Mouse (Mus musculus): ENCODE measurements at regions not wholly inside any gene's neighbourhood (a gene's known extent, or its start where the extent isn't known, plus 50 kb on each side); places are given as distances from the start of the nearest gene placed in this dataset.

DNA sequence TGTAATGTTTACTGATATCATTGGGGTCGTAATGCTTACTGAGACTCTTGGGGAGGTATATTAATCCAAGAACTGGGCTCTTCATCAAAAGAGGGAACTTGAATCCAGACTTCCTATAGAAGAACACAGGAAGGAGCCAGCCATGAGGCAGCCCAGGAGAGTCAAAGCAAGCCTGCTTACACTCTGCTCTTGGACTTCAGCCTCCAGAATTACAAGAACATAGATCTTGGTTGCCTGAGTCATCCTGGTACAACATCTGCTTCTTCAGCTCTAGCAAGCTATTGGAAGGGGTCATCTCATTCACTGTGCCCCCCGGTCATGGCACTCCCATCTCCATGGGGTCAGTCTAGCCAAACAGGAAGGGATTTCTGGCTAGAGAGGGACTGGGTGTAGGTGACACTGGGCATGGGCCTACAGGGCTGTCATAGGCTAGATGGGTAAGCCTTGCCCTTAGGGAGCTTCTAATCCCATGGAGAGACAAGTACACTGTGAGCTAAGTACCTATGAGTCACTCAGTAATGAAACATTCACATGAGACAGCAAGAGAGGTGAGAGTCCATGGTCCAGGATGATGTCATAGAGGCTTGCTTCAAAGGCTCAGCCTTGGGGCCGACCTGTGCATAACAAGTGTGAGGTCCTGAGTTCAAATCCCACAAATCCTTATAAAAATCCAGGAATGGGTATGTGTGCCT, 217.1 kb downstream of the 4933412E24Rik start:
- no peak for DNase-seq (ENCODE audit: low spot score in 2 of 2)
- intact Hi-C loops (cut with DNase I): no loop called here

DNA sequence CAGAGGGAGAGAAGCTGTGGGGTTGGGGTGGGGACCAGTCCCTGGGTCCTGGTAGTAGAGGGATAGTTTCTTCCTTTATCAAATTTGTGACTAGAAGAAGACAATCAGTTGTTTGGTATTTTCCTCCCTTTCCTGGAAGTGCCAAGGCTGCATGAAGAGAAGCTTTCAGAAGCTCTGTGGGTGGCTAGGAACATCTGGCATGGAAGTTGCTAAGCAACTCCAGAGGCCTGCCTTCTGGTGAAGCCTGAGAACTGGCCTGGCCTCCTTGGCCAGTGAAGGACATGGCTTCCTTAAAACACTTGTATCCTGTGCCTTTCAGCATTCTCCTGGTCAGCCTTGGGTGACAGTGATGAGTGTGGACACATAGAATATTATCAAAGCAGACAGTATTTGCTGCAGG, 217.9 kb downstream of the 4933412E24Rik start:
- DNase-seq (ENCODE audit: low spot score in 2 of 2): peak in 1 of 2 experiments; percentile 47
- intact Hi-C loops (cut with DNase I): no loop called here

DNA sequence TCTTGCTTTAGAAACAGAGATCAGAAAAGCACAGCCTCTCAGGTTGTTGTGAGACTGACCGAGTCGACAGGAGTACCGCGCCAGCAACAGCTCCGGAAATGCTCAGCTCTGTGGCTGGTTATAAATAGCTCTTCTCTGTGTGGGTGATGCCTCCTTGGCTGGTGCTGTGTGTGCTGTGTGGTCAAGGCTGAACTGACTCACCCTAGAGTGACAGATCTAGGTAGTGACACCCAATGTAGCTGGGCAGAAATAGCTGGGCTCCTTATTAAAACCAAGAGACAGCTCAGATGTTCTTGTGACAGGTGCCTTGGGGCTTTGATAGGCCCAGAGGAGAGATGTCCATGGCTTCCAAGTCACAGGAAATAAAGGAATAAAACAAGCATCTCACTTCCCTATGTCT, 220.7 kb downstream of the 4933412E24Rik start:
- intact Hi-C loops (cut with DNase I): no loop called here
- DNase-seq (ENCODE audit: low spot score in 2 of 2): peak; percentile 32 to 58

DNA sequence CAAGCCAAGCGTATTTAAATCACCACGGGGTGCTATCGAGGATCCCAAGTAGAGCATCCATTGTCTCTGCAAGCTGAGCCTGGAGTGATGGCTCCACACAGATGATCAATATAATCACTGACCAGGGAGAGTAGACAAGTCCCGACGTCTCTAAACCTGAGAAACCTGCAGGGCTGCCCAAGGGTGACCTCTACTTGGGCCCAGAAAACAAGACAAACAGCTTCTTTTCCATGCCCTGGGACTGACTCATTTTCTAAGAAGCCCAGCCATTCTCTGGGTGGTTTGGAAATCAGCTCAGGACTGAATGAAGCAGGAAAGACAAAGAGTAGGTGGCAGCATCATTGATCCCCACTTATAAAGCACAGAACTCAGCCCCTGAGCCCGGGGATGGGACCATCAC, 221.5 kb downstream of the 4933412E24Rik start:
- intact Hi-C loops (cut with DNase I): no loop called here
- DNase-seq (ENCODE audit: low spot score in 2 of 2): no peak

DNA sequence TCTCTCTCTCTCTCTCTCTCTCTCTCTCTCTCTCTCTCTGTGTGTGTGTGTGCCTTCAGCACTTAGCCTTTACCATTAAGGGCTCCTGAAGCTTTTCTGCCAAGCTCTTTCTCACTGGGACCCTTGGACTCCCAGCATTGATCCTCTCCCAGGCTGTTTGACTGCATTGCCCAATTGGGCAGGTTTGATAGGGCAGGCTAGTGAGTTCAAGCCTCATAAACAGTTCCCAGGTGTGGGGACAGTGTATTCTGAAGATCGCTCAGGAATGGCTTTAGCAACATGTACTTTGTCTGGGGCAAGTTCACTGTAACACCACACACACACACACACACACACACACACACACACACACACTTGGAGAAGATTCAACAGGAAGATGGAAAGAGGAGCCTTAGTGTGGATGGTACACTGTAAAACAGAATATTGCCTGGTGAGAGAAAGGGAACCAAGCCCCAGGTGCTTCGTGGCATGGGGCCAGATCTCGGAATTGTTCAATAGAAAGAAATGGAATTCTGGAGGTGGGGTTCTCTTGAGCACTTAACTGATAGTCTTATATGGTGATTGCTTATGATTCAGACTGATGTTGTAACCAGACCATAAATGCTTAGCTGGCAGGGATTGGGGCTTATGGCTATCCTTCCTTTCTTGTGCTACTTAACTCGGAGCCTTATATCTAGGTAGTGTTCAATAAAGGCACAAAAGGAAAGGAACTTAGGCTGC, 229.5 kb downstream of the 4933412E24Rik start:
- intact Hi-C loops (cut with DNase I): no loop called here
- no peak for DNase-seq (ENCODE audit: low spot score in 2 of 2)

DNA sequence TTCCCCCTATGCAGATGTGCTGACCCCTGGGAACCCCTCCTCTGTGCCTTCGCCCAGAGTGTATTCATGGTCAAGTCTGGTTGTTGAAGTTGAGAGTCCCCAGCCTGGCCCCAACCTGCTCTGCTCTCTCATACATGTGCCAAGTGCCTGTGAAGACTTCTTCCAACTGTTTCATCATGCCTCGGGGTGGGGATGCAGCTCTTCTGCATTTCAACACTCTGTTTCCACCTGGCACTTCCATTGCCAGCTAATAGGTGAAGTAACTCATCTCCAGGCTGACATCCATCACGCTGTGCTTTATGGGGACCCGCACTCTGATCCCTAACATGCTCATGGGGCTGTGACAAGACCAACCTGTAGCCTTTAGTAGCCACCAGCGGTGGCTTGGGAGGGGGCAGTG, 230.4 kb downstream of the 4933412E24Rik start:
- DNase-seq (ENCODE audit: low spot score in 2 of 2): no peak
- intact Hi-C loops (cut with DNase I): no loop called here

DNA sequence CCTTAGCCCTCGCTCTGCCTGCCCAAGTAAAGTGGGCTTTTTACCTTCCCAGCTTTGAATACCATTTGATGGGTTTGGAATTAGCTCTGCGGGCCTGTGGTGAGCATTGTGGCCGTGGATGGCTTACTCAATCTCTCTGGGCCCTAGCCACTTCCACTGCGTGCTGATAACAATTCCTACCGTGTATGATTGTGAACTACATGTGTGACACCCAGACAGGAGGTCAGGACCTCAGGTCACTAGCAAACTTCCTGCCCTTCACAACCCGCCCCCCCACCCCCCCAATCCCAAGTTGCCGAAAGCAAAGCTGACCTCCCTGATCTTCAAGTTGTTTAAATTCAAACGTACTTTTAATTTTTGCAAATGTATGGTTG, 231.9 kb downstream of the 4933412E24Rik start:
- no peak for DNase-seq (ENCODE audit: low spot score in 2 of 2)
- intact Hi-C loops (cut with DNase I): no loop called here

DNA sequence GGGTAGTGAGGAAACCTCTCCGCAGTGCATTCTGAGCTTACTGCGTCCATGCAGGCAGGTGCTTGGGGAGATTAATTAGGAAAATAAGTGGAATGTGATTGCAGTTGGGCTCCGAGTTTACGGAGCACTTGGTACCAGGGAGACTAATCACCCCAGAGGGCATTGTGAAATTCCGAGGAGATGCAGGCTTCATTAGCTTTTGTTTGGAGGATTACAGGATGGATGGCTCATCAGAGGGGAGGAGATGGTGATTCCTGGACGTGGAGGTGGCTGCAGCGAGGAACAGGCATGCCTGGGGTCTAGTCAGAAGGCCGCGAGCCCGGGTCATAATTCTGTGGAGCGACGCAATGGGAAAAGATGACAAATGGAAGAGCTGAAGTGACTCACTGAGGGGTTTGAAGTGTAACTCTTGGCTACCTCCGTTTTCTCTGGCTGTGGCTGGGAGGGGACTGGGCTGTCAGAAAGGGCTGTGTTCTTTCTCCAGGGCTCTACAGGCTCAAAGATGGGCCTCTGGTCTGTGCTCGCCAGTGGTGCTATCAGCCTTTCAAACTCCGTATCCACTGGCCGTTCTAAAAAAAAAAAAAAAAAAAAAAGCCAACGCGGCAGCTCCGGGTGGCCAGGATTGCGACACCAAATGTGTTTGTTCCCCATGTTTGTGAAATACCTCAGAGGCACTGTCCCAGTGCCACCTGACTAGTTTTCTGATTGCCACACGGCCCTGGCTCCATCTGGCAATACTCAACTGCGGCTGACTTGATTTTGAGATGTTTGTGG, 232.4 kb downstream of the 4933412E24Rik start:
- intact Hi-C loops (cut with DNase I): no loop called here
- DNase-seq (ENCODE audit: low spot score in 2 of 2): peak in 1 of 2 experiments; percentile 18

DNA sequence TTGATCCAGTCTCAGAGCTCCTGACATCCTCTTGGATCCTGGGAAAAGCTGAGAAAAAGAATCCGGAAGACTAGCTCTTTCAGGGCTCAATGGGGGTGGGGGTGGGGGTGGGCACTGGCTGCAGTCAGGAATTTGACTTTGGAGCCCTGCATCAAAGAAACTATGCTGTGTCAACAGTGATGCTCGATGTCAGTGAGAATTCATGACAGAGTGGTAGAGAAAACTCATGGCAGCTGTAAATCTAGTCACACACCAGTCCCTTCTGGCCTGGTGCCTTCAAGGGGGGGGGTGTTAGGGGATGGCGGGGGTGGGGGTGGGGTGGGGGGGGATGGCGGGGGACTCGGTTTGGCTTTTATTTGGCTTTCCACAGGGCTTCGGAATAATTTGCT, 233.0 kb downstream of the 4933412E24Rik start:
- no peak for DNase-seq (ENCODE audit: low spot score in 2 of 2)
- intact Hi-C loops (cut with DNase I): no loop called here

DNA sequence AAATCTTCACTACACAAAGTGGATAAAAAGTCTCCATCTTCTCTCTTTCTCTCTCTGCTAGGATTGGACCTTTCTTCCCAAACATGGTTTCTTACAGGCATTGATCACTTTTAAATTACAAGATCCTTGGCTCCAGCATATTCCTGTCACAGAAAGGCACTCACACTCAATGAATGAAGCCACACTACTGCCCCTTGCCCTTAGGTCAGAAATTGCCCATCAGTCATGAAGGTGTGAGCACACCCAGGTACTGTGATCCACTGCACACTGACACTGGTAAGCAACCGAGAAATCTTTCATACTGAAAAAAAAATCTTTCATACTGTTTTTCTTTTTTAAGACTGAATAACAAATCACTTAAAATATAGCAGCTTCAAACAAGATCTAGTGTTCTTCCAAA, 235.9 kb downstream of the 4933412E24Rik start:
- intact Hi-C loops (cut with DNase I): no loop called here
- DNase-seq (ENCODE audit: low spot score in 2 of 2): no peak

DNA sequence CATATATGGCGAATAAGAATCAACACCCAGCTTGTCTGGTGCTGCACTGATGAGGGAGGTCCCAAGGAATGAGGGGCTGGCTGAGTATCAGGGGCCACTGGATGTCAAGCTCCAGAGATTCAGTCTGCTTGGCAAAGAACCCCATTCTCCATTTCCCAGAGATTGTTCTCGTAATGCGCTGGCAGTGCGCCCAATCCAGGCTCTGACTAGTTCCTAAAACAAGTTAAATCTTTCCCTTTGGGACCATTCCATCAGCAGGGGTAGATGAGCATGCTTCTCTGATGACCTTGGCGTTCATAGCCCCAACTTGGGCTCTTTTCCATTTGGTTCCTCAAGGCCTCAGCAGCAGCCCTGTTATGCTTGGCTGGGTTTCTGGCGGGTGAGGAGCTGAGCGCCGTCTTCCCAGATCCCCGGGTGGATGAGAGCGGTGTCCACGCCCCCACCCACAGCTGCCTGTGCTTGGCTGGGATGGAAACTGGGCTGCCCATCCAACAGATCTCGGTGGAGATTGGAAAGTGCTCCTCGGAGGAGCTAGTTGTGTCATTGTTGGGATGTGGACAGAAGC, 239.0 kb downstream of the 4933412E24Rik start:
- intact Hi-C loops (cut with DNase I): no loop called here
- DNase-seq (ENCODE audit: low spot score in 2 of 2): peak; percentile 36 to 43

DNA sequence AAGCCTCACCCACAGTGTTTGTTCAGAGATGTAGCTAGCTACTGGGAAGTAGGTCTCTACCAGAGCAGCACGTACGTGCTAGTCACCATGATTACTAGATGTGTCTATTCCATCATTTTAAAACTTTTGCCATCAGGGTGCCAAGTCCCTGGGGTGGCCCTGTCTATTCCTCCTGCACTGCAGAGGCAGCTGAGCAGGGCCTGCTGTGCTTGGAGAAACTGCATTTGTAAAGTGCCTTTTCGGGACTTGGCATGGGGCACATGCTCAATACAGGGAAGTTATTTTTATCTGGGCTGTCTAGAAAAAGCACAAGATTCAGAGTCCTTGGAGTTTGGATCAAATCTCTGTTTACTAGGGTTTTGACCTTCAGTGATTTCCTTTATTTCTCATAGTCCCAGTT, 240.6 kb downstream of the 4933412E24Rik start:
- intact Hi-C loops (cut with DNase I): no loop called here
- DNase-seq (ENCODE audit: low spot score in 2 of 2): peak; percentile 16 to 21

DNA sequence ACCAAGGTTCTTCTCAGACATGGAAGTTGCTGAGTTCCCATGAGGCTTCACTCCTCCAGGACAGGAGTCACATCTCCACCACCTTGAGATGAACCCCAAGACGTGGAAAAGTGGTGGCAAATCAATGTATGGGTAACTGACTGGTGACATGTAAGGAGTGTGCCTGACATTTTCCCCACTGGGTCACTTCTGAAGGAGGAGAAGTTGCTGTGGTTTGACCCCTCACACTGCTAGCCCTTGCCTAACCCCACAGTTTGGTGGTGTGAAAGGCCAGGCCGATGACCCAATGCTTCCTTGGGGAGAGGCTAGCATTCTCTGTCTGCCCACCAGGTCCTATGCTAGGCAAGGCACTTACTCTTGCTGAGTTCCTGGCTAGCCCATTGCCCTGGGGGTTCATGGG, 242.4 kb downstream of the 4933412E24Rik start:
- no peak for DNase-seq (ENCODE audit: low spot score in 2 of 2)
- intact Hi-C loops (cut with DNase I): no loop called here

DNA sequence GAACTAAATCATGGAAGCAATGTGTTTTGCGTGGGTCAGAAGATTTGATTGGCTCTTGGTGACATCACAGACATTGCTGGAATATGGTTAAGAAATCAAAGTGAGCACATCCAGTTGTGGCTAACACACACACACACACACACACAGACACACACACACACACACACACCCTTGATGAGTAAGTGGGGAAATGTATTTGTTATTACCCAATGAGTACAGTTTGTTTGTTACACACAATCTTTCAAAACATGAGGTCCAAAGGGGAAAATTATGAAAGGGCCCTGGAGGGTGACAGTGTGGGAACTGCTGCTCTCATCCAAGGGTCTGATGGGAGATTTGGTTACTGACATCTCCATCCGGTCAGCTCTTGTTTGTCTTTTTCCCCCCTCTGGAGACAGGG, 243.8 kb downstream of the 4933412E24Rik start:
- intact Hi-C loops (cut with DNase I): no loop called here
- no peak for DNase-seq (ENCODE audit: low spot score in 2 of 2)

DNA sequence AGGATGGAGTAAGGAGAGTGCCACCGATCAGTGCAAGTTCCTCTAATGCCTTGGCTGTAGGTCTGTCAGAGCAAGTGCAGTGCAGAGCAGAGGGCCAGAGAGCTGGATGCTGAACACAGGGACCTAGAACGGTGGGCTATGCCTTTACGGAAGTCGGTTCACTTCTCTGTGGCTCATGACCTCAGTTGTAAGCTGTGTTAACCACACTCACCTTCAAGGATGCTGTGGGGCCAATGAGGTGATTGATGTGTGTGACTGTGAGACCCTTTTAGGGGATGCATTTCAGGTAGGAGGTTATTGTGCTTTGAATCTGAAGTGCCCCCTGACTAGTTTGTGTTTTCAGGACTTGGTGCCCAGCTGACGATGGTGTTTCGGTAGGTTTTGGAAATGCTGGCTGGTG, 254.4 kb downstream of the 4933412E24Rik start:
- DNase-seq (ENCODE audit: low spot score in 2 of 2): no peak
- intact Hi-C loops (cut with DNase I): no loop called here

DNA sequence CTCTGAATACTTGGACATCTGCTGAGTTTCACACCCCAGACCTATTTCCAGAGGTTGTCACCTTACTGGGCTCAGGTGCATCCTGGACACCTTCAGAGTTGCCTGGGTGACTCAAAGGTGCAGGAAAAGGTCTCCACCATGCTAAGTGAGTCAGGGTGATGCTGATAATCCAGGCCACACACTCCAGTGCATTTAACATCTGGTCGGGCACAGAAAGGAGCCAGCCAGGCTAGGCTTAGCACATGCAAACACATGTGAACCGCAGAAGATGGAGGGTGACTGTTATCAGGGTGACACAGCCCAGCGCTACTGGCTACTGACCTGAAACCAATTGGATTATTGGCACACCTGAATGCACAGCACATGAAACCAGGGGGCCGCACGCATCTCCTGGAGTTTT, 255.9 kb downstream of the 4933412E24Rik start:
- intact Hi-C loops (cut with DNase I): no loop called here
- DNase-seq (ENCODE audit: low spot score in 2 of 2): no peak

DNA sequence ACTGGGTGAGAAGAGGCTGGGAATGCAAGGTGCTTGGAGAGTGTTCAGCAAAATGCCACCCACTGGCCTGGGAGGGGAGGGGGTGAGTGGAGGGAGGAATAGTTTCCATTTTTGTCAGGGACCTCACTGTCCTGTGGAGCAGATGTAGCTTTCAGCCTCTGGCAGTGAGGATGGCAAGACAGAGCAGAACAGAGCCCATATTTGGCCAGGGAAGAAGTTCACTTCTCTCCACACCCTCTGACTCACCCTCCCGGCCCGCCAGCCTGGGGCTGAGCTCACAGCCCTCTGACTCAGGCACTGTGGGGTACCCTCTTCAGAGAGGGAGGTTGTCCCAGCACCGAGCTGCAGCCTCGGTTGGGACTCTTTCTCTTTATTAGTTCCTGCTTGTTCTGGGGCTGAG, 256.8 kb downstream of the 4933412E24Rik start:
- intact Hi-C loops (cut with DNase I): no loop called here
- no peak for DNase-seq (ENCODE audit: low spot score in 2 of 2)

DNA sequence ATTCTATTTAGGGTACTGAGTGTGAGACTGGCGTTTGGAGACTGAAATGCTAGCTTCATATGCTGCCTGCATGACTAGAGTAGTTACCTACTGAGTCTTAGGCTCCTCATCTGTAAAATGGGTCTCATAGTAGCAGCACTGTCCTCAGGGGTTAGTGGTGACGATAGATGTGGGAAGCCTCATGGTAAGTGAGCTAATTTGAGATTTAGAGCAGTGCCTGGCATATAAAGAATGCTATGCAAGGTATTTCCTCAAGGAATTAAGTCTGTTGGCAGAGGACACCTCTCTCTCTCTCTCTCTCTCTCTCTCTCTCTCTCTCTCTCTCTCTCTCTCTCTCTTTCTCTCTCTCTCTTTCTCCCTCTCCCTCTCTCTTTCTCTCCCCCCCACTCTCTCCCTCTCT, 257.4 kb downstream of the 4933412E24Rik start:
- DNase-seq (ENCODE audit: low spot score in 2 of 2): no peak
- intact Hi-C loops (cut with DNase I): no loop called here

DNA sequence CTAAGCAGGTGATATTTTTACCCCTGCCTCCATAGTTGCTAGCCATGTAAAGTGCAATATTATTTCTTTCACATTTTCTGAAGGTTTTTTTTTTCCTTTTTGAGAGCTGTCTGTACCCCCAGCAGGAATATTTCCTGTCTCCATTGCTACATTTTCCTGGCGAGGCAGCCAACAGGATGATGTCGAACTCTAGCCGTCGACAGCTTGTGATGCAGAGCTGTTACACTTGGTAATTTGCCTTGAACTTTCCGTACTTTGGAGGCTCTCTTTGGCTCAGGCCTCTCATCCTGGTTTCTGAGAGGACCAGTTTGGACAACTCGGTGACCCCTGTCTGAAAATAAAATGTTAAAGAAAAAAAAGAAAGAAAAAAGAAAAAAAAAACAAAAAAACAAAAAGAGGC, 260.3 kb downstream of the 4933412E24Rik start:
- intact Hi-C loops (cut with DNase I): no loop called here
- DNase-seq (ENCODE audit: low spot score in 2 of 2): no peak

DNA sequence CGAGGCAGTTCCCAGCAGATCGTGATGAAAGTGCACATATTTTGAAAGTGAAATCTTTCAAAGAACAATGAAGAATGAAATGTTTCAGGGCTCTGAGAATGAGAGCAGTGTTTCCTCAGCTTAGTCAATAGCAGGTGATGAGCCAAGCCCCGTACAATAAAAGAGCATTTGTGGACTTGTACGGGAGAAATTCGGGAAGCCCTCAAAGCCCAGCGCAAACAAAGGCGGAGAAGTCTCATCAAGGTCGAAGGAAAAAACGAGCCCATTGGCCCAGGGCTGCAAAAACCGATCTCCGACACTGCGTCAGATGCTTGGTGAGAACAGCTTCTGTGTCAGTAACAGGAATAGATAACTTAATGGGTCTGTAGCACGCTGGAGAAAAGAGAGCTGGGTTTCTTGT, 261.5 kb downstream of the 4933412E24Rik start:
- DNase-seq (ENCODE audit: low spot score in 2 of 2): no peak
- intact Hi-C loops (cut with DNase I): no loop called here
